Mouse (Mus musculus): Measurements from ENCODE around the gene Snx29.

Snx29 gene

DNA sequence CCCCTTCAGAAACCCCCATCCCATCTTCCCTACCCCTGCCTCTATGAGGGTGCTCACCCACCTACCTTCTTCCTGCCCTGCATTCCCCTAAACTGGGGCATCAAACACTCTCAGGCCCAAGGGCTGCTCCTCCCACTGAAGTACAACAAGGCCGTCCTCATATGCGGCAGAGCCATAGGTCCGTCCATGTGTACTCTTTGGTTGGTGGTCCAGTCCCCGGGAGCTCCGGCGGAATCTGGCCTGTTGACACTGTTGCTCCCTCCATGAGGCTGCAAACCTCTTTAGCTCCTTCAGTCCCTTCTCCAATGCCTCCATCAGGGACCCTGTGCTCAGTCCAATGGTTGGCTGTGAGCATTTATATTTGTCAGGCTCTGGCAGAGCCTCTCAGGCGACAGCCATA is 219.1 kb downstream of the Snx29 start:
- no peak for DNase-seq

- no peak for DNase-seq
Observed at GRCm38 (mm10) chr16:11550043-11550725, 227.5 kb downstream of the Snx29 start.

- DNase-seq: no peak
Observed at GRCm38 (mm10) chr16:11561714-11562113, 239.0 kb downstream of the Snx29 start.

GRCm38 (mm10) chr16:11563846-11564245 is 241.1 kb downstream of the Snx29 start:
- peak; percentile 35 to 40 for DNase-seq

GRCm38 (mm10) chr16:11565126-11565525 is 242.4 kb downstream of the Snx29 start:
- DNase-seq: no peak

DNA sequence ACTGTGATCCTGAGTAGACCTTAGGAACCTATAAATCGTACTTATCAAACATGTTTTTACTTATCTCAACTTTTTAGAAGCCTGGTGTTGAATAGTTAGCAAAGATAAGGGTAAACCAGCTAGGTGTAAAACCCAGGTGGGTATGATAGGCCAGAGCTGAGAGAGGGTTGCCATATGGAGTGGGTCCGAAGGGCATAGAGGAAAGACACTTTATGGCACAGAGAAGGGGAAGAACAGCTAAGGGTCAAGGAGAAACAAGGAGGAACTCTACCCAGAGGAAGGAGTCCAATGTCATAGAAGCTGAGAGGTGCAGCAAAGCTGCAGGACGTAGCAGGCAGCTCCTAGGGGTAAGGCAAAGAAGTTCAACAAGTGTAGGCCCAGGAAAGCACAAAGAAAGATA is 244.9 kb downstream of the Snx29 start:
- no peak for DNase-seq

GRCm38 (mm10) chr16:11568095-11568494 is 245.4 kb downstream of the Snx29 start:
- peak in 1 of 2 experiments; percentile 13 for DNase-seq

DNA sequence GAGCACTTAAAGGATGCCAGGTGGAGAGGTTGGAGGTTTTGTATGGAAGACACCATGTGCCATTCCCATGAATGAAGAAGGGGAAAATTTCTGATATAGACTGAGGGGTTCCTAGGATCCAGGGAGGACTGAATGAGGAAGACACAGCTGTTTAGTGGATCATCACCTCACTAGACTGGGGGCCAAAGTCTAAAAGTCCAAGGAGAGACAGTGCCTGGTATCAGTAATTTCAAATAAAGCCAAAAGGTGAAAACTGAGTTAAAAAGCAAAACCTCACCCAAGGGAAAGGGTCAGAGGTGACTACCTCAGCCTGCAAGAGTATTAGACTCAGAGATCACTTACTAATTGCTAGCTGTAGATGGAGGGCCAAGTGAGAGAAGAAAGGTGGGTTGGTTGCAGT is 245.9 kb downstream of the Snx29 start:
- DNase-seq: no peak

DNA sequence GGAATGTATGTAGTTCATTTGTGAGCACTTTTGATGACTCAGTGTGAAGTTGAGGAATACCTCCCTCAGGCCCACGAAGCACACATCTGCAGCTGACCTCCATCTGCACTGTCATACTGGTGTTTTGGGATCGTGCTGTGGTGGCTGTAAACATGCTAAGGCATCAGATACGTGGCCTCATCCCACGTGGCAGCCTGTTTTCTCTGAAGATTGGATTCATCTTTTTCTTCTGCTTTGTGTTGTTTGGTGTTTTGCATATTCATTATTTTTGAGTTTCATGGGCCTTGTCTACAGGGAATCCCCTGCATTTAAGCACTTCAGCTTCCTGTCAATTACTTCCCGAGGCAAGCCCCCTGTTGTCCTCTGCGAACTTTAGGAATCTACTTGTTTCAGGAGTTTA is 246.4 kb downstream of the Snx29 start:
- no peak for DNase-seq

GRCm38 (mm10) chr16:11570072-11570471 is 247.4 kb downstream of the Snx29 start:
- no peak for DNase-seq

GRCm38 (mm10) chr16:11574517-11574916 is 251.8 kb downstream of the Snx29 start:
- no peak for DNase-seq

DNA sequence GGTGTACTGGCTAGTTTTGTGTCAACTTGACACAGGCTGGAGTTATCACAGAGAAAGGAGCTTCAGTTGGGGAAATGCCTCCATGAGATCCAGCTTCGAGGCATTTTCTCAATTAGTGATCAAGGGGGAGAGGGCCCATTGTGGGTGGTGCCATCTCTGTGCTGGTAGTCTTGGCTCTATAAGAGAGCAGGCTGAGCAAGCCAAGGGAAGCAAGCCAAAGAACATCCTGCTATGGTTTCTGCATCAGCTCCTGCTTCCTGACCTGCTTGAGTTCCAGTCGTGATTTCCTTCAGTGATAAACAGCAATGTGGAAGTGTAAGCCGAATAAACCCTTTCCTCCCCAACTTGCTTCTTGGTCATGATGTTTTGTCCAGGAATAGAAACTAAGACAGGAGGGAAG is 253.0 kb downstream of the Snx29 start:
- DNase-seq: peak; percentile 37 to 52

- no peak for DNase-seq
Observed at GRCm38 (mm10) chr16:11577541-11578255, 255.0 kb downstream of the Snx29 start.

DNA sequence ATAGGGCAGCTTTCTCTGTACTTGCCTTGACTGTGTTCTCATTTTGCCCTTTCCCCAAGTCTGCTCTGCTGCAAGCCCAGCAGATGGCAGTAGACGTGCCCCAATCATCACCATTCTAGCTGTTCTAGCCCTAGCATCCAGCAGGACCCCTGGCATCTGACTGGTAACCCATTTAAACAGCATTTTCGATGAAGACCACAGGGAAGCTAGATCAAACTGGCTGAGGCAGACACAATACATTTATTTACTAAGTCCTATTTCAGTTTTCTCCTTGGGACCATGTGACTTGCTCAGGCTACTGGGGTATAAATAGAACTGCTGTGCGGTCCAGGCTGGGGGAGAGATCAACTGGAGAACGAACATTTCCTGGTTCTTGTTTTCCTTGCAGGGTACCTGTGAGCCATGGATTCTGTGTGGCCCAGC is 257.0 kb downstream of the Snx29 start:
- peak; percentile 72 to 73 for DNase-seq

DNA sequence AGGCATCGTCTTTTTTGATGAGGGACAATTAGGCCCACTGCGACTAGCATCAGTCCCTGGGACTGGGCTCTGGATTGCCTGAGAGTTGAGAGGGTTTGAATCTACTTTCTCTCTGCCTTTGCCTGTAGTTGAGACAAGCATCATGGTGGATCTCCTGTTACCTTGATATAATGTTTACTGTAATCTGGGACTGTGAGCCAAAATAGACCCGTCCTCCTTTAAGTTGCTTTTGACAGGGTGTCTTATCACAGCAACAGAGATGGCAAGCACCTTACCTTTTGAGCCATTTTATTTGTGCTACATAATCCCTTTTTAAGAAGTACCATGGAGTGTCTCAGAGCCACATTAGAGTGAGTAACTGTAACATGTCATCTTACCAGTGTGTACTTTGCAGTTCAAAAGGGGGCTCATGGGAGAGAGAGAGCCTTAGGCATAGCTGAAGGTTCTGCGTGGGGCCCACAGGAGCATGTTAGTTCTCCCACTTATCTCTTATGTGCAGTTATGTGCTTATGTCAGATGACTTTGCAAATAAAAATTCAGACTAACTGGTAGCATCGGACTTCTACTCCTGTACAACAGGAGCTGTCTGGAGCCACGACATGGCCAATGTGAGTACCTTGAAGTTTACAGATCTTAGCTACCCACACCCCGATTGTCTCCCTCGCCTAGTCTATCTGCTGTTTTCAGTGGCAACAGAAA is 261.4 kb downstream of the Snx29 start:
- no peak for DNase-seq

DNA sequence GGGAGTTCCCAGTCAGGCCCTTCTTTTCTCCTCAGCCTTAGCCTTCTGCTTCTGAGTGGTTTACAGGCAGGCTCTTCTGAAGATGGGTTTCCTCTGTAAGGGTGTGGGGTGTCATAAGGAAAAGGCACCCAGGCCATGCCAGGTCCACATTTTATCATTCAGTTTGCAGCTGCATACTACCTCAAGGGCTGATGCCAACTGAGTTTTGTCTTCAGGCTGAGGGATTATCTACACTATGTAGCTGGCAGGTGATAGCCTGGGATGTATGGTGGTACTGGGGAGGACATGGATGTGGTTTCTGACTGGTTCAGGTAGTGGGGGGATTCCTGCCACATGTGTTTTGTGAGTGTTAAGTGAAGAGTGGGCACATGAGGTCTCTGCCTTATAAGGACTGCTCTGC is 266.0 kb downstream of the Snx29 start:
- no peak for DNase-seq

DNA sequence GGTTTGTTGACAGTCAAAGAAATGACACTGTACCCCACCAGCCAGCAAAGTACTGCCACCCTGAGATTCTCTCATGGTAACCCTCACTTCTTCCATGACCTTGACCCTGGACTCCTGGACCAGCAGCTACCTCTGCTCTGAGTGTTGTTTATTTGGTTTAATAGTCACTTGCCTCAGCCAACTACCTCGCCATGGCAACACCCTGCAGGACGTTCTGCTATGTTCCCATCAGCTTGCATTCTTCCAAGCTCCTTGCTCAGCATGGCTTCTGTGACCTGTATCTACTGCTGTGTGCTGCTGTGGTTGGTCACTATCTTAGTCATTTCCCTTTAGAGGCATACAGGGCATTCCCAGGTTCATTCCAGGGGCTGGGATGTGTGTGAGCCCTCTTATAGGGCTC is 266.6 kb downstream of the Snx29 start:
- no peak for DNase-seq

DNA sequence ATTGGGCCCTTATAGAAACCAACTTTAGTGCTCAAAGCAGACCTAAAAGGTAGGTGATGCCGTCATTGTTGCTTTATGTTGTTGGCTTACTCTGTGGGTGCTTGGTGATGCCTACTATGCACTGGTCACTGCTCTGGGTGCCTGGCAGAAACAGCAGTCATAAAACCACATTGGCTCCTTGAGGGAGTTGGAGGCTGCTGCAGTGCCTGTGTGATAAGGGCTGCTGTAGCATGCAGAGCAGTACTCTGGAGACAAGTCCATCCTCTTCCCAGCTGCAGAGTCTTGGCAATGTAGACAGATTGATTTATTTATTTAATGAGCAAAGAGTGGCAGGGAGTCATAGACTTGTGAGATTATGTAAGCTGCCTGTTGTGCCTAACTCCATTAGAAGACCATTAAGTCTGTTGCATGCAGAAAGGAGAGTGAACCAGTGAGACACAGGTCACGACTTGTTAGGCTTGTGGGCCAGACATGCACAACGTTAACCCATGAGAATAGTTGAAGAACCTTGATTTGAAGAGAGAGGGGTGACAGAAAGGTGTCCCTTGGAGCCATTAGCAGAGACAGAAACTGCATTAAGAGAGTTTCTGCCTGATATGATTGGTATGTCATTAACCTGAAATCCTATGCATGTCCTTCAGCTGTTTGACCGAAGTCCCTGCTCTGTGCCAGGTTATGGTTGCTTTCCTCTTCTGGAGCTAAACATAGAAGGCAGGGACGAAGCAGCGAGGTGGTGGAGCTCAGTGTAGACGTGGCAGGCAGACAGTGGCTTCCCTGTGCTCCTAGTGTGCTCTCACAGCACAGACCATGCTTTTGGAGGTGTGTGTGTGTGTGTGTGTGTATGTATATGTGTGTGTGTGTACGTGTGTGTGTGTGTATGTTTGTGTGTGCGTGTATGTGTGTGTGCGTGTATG is 267.3 kb downstream of the Snx29 start:
- DNase-seq: no peak

DNA sequence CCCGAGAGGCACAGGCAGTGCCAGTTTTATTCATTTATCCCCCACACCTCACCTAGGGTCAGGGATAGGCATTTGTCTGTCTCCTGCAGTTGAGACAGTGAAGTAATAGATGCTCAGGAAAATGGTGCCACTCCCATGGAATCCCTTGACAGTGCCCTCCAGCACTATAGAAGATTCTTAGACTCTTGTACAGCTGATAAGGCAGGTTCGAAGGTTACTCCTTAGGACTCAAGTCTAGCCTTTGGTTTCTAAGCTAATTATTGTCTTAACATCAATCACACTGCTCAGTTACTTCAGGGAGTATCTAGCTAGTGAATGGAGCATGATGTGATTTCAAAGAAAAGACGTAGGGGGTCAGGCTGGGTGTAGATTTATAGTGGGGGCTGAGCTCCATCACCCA is 273.9 kb downstream of the Snx29 start:
- DNase-seq: no peak

DNA sequence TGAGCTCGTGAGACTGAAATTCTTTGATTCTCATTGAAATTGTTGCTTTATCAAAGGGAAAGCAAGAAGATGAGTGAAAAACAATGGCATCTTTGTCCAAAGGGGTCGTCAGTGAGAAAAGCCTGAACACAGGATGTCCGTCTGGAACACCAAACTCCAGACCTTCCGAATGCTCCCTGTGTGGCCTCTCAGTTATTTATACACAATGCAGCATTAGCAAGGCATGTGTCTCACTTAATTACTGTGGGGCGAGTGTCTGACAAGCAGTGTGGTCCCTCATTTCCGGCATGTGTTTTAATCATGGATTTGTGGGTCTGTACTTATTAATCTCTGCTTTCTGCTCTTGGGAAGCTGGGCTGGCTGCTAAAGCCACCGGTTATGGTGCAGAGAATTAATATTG is 275.1 kb downstream of the Snx29 start:
- no peak for DNase-seq

DNA sequence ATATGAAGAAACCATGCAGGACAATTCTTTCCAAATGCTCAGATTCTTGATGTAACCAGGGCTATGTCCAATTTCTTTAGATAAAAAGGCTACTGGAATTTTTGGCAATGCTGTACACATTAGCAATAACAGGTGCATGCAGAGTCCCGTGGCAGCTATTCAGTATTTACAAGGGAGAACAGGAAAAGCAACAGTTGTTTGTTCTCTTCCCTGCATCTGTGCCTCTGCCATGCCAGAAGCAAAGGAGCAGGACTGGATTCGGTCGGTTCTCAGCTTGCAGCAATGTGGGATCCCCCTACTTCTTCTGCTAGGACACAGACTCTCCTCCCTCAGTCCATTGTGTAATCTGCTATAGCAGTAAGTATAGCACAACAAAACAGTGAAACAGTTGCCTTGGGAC is 276.8 kb downstream of the Snx29 start:
- no peak for DNase-seq

DNA sequence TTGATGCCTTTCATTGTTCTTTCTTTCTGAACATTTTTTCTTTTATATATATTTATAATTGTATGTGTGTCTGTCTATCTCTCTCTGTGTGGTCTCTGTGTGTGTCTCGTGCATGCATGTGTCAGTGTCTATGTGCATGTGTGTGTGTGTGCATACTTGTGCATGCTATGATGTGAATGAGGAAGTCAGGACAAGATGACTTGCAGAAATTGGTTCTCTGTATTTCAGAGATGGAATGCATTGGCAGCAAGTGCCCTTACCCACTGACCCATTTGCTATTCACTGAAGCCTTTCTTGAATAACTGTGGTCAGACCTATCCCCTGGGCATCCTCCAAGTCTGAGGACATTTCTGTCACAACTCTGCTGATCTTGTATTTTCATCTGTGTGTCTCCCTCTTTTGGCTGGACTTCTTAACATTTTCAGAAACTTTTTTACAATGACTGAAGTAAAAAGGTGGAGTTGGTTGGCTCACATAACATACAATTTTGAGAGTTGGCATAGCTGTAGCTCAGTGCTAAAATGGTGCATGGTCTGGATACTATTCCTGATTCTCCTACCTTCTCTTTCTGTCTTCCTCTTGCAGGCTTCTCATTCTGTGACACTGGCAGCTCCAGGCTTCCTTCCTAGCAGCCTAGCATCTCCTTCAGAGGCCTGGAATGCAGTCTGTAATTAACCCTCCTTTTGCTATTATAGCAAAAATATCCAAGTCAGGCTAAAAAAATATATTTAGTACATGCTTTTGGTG is 278.8 kb downstream of the Snx29 start:
- DNase-seq: no peak

Measured in cerebellum, postnatal 10 days (tissue).